Mouse (Mus musculus) E14TG2a.4 (cell line): ENCODE results near the gene Oosp1.

Source experiments
- CTCF ChIP-seq: conservative IDR thresholded peaks from 2 replicates; pipeline ENCODE4 v1.5.1; 2014; ENCODE audit warnings: low read length
- NANOG ChIP-seq: IDR thresholded peaks from 2 replicates; pipeline ENCODE4 v1.6.1; 2014; ENCODE audit warnings: borderline replicate concordance, low read length, mixed read lengths
- POU5F1 ChIP-seq: IDR thresholded peaks from 2 replicates; pipeline ENCODE4 v1.6.1; 2014; ENCODE audit warnings: low read length, borderline replicate concordance

GRCm38 (mm10) chr19:11660459-11660858 is 30.5 kb downstream of the Oosp1 start, which contains the start of gene Oosp2:
- TF ChIP-seq CTCF (no peak), POU5F1 (no peak), NANOG (no peak)
